Mouse (Mus musculus): ENCODE data around the gene Sgf29.

DNA sequence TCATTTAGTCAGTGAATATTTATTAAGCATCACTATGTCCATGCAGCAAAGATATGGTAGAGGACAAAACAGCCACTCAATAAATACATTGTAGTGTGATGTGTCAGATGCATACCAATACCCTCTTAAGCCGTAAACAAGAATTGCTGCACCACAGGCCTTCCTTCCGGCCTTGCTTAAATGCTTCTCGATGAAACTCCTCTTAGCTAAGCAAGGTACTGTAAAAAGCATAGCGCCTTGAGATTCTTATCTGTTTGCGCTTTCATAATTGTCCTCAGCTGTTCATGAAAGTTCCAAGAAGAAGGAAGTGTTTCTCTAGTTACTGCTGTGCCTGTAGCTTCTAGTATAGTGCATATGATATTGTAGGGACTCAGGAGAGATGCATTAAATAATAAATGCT, 42.5 kb upstream of the Sgf29 start:
- TF ChIP-seq POLR2A (IDR thresholded peaks at IDR 0.05; ENCODE audit: low read depth, low read length) (no peak), CTCF (IDR thresholded peaks at IDR 0.05; ENCODE audit: extremely low read depth, insufficient read length, insufficient replicate concordance, low read depth, low read length) (no peak)

Data from small intestine, adult 2 months (tissue).